Mouse (Mus musculus) layer of hippocampus, postnatal 25 days (tissue): Measurements from ENCODE around the gene Tmprss3. TPM values are rescaled to one million over a fixed set of nuclear protein-coding genes. Genes with fewer than 3 reads are reported as not detected.

Experiments
- DNase-seq, 2 experiments: peaks; one replicate each; pipeline ENCODE4 v3.0.0; 2022; ENCODE audit warnings: mixed read lengths in 2 of 2, low spot score in 1 of 2; ENCODE audit errors: extremely low spot score in 1 of 2
- total RNA-seq, 2 experiments: library from RNA; stranded (reverse); gene quantifications; 2 replicates each; pipeline ENCODE4 v1.2.3; 2021

The Tmprss3 gene
- total RNA-seq, 2 experiments from 2014 or later: not detected

GRCm38 (mm10) chr17:31196283-31196682 lies 2.5 kb downstream of the Tmprss3 start:
- no peak for DNase-seq

- no peak for DNase-seq
These were observed 3.6 kb downstream of the Tmprss3 start for GRCm38 (mm10) chr17:31195207-31195606.

GRCm38 (mm10) chr17:31193360-31193759 lies 5.4 kb downstream of the Tmprss3 start:
- DNase-seq: no peak

GRCm38 (mm10) chr17:31192663-31193062 lies 6.1 kb downstream of the Tmprss3 start:
- no peak for DNase-seq

GRCm38 (mm10) chr17:31191825-31192224 lies 7.0 kb downstream of the Tmprss3 start:
- no peak for DNase-seq

GRCm38 (mm10) chr17:31187370-31187769 lies 11.4 kb downstream of the Tmprss3 start:
- DNase-seq: peak; percentile 51 to 67

GRCm38 (mm10) chr17:31184269-31184990 lies 14.3 kb downstream of the Tmprss3 start:
- DNase-seq: no peak

GRCm38 (mm10) chr17:31183180-31183974 lies 15.4 kb downstream of the Tmprss3 start:
- DNase-seq: peak; percentile 25 to 37

GRCm38 (mm10) chr17:31181490-31181889 lies 17.3 kb downstream of the Tmprss3 start:
- DNase-seq: no peak

GRCm38 (mm10) chr17:31176321-31176720 lies 22.5 kb downstream of the Tmprss3 start:
- no peak for DNase-seq

- DNase-seq: no peak
These were observed 29.0 kb downstream of the Tmprss3 start for GRCm38 (mm10) chr17:31169796-31170195.

GRCm38 (mm10) chr17:31165127-31165526 lies 33.6 kb downstream of the Tmprss3 start, which contains the start of gene Tff1:
Gene Tff1, minus strand, starts transcription at chr17:31165277.
- no peak for DNase-seq

- DNase-seq: no peak
These were observed 35.0 kb downstream of the Tmprss3 start for GRCm38 (mm10) chr17:31163821-31164220.

- DNase-seq: no peak
These were observed 36.2 kb downstream of the Tmprss3 start for GRCm38 (mm10) chr17:31162607-31163006.

GRCm38 (mm10) chr17:31160291-31160690 lies 38.5 kb downstream of the Tmprss3 start:
- DNase-seq: no peak

GRCm38 (mm10) chr17:31157921-31158320 lies 40.9 kb downstream of the Tmprss3 start:
- no peak for DNase-seq

- DNase-seq: no peak
These were observed 45.0 kb downstream of the Tmprss3 start for GRCm38 (mm10) chr17:31153785-31154184.

- no peak for DNase-seq
These were observed 45.7 kb downstream of the Tmprss3 start for GRCm38 (mm10) chr17:31152966-31153499.

GRCm38 (mm10) chr17:31152512-31152911 lies 46.3 kb downstream of the Tmprss3 start:
- no peak for DNase-seq

- no peak for DNase-seq
These were observed 52.8 kb downstream of the Tmprss3 start for GRCm38 (mm10) chr17:31145998-31146397.
